Mouse (Mus musculus) MEL-GATA-1-ER (cell line): ENCODE results near the gene Smad9.
A peak's percentile ranks its signal among the peaks of the same experiment; 100 is the strongest.
"Not testable (repeated sequence)": the region's sequence is repeated elsewhere in the genome, so short reads cannot be mapped to it uniquely, and the experiment has no call there.

Experiments used
- DNase-seq: peaks from one replicate; pipeline ENCODE4 v3.0.0-alpha.2; 2012; ENCODE audit warnings: low read depth; ENCODE audit errors: extremely low read depth

Smad9 gene

DNA sequence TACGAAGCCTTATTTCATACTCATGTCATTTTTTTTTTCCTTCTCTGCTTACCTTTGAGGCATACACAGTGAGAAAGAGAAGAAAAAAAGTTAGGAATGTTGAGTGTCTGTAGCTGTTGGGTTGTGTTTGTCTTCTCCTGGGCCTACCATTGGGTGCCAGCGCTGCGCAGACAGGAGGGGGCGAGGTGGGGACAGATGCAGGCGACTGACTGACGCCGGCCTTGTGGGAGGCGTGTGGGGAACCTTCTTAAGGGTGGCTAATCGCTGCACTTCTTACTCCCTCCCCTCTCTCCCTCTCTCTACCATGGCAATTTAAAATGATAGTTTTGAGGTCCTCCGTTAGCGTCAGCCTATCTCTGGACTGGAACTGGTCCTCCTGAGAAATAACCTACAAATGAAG lies 676 bp downstream of the Smad9 start:
- no peak for DNase-seq

DNA sequence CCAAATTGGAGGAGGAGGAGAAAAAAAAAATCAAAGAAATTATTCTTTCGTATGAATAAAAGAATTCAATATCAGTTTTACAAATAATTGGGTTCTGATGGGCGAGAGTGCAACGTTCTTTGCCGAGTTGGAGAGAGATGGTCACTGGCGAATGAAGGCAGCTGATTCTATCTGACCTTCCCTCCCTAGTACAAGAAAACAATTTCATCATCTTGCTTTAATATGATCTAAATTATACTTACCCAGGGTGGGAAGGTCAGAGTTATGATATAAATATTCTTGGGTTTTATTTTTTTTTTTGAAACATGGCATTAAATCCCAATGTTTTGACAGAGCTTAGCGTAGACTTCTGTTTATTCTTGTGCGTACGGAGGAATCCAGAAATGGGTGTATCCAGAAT lies 2.1 kb downstream of the Smad9 start:
- DNase-seq: no peak

DNA sequence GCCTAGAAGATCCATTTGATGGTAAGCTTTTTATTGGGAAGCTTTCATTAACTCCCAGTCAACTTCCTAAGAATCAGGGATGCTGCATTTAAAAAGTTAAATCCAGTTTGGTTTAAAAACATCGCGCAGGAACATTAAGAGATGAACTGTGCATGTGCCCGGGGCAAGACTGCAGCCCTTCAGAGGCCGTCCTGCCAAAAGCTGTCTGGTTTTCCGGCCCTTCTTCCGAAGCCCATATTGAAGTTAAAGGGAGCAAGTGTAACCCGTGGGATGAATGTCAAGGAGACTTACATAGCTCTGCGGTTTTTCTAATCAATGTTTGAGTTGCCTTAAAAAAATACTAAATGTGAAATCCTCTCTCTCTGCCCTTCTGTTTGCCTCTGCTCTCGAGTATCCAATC lies 3.8 kb downstream of the Smad9 start:
- no peak for DNase-seq

DNA sequence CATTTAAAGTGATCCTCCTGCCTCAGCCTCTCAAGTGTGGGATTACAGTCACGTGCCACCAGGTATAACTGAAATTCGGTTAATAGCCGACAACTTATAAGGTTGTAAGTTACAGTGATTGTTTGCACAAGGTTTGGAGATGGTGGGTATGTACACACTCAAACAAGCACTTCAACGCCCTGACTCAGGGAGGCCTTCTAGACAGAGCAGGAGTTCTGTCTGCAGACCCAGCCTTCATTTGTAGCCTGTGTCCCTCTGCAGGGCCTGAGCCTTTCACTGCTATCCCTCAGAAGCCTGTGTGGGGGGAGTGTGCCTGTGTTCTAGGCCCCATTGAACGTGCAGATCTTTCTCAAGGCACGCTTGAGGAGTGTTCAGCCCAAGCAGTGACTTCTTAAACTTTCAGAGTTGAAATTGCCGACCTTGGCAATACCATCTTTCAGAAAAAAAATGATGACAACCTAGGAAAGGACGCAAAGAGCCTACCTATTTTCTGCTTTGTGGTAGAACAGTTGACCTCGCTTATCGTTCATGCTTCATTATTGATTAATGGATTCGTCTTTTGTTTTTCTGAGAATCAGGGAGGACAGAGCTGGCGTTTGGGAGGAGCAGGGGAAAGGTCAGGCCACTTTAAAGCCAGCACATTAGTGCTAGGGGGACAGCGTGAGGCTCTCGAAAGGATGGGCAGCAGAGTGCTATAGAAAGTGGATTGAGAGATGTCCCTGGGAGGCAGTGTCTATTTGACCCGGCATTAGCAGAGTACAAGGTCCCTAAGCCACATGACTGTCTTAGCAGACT lies 5.1 kb downstream of the Smad9 start:
- DNase-seq: no peak

DNA sequence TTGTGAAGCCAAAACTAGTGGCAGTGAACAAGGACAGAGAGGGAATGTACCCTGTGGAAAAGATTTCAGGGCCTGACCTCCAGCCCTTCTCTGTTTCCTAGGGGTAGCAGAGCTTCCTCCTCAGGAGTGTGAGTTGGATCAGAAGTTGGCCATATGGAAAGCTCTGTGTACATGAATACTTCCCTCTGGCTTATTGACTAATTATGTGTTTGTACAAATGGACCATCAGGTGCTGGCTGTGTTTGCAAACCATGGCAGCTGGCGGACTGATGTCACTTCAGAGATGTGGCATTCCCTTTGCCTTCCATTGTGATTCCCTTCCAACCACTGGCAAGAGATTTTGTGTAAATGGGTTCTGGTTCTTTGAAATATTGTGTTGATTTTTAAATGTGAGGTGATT lies 5.9 kb downstream of the Smad9 start:
- no peak for DNase-seq

DNA sequence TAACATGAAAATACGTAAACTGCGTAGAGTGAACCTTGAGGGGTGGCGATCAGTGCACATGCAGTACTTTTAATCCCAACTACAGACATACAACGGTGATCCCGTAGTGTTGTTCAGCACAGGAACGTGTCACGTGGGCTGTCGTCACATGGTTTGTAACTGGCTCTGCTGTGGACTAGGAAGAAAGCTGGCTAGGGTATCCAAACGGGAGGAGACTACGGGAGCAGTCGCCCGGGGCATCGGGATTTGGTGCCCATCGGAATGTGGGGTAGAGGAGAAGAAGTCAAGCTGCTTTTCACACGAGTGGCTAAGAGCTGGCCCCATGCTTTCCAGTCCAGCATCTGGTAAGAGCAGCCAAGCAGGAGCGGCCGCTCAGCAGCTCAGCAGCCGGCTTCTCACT lies 9.0 kb downstream of the Smad9 start:
- DNase-seq: no peak

DNA sequence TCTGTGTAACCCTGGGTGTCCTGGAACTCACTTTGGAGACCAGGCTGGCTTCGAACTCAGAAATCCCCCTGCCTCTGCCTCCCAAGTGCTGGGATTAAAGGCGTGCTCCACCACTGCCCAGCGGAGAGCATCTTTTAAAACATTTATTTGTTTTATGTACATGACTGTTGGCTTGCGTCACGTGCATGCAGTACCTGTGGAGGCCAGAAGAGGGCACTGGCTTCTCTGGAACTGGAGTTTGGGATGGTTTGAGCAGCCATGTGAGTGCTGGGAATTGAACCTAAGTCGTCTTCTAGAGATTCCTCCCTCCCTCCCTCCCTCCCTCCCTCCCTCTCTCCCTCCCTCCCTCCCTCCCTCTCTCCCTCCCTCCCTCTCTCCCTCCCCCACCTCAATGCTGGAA lies 10.1 kb downstream of the Smad9 start:
- DNase-seq: not testable (repeated sequence)

DNA sequence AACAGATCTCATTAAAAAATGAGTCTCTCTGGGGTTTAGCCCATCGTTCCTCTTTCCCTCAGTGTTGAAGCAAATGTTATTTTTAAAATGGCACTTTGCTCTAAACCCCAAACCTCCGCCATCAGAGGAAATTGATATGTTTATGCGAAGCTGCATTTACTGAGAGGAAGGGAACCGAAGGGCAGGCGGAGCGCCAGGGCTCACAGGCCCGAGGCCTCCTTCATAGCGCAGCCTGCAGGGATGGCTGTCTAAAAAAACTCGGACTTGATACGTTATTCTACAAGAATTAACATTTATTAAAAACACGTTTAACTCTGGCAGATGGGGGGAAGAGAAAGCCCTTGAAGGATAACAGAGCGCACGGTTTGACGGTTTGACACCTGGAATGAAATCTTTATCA lies 10.7 kb downstream of the Smad9 start:
- DNase-seq: no peak

DNA sequence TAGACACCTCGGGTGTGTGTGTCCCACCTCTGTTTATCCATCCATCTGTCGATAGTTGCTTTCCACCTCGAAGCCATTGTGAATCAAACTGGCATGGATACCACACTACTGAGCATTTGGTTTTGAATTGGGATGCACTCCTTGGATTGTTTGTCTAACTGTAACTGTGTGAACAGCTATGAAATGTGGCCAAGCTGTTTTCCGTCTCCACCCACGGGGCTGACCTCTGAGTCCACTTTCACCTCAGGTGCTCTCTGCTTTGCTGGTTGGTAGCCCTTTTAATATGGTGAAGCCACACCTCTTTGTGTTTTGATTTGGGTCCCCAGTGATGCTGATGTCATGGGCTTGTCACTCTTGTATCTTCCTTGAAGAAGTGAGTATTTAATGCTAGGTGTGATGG lies 11.4 kb downstream of the Smad9 start:
- DNase-seq: no peak

DNA sequence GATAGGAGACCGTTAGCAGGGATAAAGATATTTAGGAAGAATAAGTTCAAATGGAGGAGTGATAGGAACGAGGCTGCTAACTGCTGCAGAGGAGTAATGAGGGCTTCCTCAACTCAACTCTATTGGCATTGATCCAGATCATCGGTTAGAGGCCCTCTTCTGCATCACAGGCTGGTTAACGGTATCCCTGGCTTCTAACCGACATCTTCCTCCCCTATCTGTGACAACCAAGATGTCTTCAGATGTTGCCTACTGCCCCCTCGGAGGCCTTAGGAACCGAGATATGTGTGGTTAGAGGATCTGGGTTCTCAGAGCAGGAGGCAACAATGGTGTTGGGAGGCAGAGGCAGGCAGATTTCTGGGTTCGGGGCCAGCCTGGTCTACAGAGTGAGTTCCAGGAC lies 13.2 kb downstream of the Smad9 start:
- peak; percentile 41 for DNase-seq

DNA sequence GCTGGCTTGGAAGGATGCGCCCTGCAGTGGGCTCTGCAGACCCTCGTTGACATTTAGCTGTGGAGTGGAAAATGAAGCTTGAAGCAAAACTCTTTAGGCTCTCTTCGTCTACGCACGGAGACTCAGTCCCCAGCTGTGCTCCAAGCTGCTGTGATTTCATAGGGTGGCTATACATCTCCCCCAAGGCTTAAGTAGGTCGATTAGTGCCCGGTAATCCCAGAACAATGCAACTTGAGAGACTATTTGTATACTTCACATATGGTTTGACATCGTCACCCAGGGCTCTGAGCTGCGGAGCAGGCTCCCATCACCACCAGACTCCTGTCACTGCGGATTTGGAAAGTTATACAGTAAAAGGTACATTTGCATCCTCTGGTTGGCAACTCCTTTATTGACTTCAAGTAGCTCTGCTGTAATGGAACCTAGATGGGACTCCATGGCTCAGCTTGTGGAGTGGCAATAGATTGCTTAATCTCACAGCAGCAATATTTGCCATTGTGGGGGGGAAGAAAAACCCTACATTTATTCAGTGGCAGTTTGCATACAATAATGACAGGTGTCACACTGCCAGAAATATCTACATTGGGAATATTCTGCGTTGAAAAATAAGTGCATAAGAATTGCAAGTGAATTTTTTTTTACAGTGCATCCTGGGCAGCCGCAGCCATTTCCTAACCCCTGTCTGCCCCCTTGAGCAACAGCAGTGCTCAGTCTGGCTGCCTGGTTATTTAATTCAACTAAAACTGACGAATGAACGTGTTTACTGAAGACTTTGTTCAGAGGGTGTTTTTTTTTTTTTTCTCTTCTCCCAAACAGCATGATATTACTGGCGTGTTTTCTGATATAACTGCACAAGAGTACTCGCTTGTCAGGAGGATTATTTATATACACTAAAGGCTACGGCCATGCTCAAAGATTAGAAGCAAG lies 14.2 kb downstream of the Smad9 start:
- DNase-seq: no peak

DNA sequence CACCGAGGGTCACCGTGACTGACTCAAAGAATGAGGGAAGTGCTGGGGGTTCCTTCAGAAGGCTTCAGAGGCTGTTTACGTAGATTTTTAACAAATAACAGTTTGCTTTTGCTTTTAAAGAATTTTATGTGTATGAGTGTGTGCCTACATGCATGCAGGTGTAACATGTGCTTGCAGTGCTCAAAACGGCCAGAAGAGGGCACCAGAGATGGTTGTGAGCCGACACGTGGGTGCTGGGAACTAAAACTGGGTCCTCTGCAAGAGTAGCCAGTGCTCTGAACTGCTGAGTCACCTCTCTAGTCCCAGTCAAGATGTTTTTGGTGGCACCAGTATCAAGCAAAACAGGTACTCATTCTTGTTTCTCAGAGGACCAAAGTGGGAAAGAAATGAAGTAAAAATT lies 18.2 kb downstream of the Smad9 start:
- no peak for DNase-seq

DNA sequence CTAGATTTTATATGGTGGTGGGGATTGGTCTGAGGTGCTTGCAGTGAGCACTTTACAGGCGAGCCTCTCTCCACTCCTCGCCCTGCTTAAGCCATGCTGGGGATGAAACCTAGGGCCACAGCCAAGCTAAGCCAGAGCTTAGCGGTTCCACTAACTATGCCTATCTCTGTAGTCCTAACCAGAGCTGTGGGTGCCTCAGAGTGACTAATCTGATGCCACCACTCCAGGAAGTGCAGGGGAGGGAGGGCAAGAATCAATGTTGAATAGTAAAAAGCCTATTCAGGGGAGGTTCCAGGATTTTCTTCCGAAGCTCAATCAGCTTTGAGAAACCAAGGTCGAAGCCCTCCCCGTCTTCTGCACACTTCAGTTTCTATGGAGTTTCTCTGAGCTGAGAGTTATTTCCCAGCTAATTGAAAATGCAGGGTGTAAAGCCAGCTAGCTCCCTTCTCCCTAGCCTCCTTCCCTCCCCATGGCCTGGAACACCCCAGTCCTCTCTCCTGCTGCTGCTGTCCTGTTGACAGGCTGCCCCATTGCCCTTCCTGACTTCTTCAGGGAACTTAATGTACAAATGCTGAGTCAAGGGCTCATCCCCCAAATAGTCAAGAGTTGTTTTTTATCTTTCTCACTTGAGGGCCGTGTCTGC lies 20.7 kb downstream of the Smad9 start:
- no peak for DNase-seq

DNA sequence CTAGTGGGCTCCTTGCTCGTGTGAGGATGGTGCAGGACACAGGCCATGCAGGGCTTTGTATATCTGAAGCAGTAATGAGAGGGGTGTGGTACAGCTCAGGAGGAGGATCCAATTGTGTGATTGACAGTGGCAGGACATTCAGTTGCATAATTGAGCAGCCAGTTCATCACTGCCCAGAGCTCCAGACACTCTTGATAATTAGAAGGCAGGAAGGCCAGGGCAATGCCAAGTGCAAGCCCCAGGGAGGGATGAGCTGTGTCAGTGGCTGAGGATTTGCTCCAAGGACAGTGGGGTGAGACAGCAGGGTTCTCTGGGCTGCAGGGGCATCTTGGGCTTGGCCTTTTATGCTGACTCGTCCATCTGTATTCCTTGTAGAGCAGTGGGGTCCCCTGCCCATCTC lies 35.2 kb downstream of the Smad9 start:
- no peak for DNase-seq

DNA sequence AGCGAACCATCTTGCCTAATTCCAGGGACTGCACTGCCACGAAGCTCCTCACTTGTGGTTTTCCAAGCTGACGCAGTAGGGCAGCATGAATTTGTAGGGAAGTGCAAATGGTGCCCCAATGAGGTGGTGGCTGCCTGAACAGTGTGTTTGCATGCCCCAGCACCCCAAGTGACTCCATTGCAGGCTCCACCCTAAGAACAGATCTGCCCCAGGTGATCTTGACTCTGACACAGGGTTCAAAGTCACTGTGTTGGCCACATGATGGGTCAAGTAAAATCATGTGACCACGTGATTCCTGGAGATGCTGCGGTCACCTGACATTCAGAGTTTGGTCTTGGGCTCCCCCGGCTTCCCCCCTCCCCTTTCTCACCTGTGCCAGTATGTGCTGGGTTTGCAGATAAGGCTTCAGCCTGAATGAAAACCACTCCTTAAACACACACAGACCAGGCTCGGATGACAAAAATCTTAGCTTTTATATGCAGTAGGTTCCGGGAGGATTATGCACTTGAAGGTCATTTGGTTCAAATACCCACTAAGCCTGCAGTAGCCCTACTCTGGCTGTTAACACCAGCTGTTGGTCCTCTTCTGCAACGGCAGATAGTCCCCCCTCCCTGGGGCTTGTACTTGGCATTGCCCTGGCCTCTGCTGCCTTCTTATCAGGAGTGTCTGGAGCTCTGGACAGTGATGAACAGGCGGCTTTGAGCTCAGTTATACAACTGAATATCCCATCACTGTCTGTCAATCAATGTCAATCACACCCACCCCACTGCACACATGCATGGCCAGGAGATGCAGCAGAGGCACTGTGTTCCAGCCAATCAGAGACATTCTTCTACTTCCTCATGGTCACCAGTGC lies 36.7 kb downstream of the Smad9 start:
- no peak for DNase-seq

DNA sequence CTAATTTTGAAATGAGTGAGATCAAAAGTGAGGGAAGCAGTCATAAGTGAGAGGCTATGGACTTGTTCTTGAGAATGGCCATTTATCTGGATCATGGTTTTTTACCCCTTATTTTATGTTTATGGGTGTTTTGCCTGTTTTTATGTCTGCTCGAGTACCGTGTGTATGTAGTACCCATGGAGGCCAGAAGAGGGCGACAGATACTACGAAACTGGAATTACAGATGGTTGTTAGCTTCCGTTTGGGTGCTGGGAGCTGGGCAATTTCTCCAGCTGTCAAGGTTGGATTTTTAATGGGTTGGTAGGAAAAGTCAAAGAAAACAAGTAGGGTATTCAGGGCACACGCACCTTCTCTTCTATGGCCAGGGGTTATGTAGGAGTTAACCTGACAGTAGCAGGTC lies 38.4 kb downstream of the Smad9 start:
- DNase-seq: no peak

DNA sequence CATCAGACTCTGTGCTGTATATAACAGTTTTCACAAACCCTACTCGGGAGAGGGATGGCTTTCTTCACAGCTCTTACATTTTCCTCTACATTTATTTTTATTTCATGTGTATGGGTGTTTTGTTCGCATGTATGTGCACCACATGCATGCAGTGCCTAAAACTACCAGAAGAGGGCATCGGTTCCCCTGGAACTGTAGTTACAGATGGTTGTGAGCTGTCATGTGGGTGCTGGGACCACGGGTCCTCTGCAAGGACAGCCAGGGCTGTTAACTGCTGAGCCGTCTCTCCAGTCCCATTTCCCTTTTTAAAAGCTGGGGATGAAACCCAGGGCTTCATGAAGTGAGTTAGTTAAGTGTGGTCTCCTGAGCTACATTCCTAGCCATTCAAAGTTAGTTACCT lies 40.0 kb downstream of the Smad9 start:
- no peak for DNase-seq

DNA sequence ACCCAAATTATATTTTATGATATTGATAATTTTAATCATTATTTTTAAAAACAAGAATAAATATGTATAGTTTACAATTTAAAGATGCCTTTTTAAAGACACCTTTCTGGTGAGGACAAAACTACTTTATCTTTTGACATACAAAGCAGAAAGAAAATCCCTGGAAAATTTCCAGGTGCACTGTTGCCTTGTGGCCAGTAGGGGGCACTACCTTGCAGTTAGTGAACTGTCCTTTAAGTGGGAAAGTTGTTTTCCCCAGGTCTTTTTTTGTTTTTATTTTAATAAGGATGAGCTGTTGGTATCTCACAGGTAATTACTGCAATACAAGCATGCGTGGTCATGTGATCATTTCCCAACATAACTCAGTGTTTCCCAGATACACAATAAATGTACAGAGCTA lies 40.4 kb downstream of the Smad9 start:
- no peak for DNase-seq

DNA sequence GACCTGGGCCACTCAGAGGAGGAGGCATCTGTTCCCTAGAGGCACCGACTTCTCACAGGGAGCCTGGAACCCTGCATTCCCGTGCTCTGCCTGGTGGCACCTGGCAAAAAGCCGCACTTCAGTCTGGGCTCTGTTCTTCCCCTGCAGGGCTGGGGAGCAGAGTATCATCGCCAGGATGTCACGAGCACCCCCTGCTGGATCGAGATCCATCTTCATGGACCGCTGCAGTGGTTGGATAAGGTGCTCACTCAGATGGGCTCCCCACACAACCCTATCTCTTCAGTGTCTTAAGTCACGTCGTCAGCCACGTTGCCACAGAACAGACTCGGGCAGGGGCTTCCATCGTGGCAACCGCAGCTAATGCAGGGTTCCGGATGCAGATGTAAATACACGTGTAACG lies 41.8 kb downstream of the Smad9 start:
- DNase-seq: no peak

DNA sequence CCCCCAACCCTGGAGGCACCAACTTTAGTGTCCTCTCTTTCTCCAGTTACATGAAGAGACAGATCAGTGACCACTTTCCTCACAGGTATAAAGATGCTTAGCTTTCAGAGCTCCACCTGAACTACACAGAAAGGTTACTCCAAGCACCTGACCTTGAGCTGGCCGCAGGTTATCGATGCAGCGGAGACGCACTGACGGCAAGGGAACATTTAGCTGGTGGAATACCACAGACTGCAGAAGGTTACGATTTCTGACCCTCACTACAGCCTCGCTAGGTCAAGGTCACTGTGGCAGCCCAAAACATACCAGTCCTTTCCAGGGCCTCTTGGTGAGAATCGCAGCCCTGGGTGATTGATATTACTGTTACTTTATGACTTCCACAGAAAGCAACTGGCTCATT lies 48.3 kb downstream of the Smad9 start:
- no peak for DNase-seq

DNA sequence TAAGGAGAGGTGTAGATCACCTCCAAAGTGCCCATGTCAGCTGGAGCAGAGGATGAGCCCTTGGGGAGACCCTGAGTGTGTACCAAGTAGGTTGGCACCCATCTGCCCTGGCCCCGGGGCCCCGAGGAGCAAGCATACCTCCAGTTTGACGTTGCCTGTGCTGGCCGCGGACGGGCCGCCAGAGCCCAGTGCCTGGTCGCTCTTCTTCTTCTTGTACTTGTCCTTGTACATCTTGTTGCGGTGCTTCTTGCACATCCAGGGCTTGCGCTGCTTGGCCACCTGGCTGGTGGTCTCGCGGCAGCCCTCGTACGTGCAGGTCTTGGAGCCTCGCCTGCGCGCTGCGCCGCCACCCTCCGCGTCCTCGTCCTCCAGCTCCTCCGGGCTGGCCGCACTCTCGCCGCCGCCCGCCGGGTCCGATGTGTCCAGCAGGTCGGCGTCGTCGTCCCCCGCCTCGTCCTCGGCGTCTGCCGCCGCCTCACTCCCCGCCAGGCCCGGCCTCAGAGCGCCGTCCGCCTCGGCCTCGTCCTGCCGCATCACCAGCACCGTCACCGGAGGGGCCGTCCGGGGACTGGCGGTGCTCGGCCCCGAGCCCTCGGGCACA lies 51.8 kb downstream of the Smad9 start:
- DNase-seq: no peak
